Mouse (Mus musculus) spleen, adult 18-20 months (tissue): ENCODE results near the gene March9.

Experiments used
- DNase-seq, 2 experiments: peaks; one replicate each; pipeline ENCODE4 v3.0.0; 2022; ENCODE audit warnings: mixed read lengths in 2 of 2

March9 gene

DNA sequence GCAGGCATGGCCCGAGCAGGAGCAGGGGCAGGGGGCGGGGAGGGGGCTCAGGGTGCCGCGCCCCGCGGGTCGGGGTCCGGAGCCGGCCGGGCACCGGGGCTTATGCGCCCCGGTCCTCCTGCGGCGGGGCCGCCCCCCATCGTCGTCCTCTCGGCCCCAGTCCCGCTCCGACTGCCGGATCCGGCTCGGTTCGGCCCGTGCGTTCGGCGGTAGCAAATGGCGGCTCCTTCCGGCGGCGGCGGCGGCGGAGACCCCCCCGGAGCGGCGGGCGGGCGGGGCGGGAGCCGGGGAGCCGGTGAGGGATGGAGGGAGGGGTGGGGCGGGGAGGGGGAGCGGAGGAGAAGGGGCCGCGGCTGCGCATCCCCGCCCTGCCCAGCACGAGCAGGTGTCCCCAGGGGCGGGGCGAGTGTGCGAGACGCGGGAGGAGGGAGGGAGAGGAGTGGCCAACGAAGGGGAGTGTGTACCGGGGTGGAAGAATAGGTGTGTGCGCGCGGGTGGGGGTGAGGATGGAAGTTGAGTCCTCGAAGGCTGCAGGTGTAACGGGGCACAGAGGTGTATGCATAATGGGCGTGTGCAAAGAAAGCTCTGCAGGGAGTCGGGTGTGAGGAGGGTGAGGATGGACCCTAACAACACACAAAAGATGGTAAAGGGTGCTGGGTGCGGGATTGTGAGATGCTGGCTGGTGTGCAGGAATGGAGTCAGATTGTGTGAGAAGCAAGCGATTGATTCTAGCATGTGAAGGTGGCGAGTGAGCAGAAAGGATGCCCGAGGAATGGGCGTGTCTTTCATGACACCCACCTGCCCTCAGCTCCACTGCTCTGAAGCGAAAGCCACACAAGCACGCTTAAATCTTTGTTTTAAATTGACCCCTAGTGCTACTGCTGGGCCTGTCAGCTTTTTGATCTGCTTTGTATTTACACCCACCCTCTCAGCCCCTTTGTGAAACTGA is at the start of gene March9:
Gene March9 (minus strand): TSS at position 217 of the 949 bp plus-strand sequence.
- peak; percentile 76 to 77 for DNase-seq

DNA sequence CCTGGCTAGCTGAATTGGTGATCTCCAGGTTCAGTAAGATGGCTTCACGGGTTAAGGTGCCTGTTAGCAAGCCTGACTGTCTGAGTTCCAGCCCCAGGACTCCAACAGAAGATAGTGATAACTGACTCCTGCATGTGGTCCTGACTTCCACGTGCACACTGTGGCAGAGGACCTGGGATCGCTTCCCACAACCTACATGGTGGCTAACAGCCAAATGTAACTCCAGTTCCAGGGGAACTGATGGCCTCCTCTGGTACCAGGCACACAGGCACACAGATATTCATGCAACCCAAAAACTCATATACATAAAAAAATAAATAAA is 48.2 kb upstream of the March9 start:
- no peak for DNase-seq

DNA sequence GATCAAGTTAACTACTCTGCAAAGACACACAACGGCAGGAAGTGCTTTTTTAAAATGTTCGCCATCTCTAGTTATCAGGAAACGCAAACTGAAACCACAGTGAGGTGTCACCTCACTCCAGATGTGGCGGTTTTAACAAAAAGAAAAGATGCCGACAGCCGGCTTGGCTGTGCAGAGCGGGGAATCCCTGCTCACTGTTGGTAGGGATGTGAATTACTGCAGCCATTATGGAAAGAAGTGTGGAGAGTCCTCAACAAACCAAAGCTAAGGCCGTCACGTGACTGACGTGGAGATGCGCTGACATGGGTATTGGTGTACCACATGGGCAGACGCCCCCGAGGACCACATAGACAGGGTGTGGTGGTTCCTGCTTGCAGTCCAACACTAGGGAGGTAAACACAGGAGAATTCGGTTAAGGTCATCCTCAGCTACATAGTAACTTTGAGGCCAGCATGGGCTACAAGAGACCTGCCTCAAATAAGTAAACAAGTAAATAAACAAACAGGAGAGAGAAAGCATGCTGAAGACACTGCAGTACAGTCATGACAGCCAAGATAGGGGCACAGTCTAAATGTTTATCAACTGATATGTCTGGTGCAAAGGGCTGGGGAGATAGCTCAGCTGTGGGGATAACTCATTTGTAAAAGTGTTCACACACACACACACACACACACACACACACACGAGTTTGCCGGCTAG is 47.7 kb upstream of the March9 start:
- DNase-seq: no peak

DNA sequence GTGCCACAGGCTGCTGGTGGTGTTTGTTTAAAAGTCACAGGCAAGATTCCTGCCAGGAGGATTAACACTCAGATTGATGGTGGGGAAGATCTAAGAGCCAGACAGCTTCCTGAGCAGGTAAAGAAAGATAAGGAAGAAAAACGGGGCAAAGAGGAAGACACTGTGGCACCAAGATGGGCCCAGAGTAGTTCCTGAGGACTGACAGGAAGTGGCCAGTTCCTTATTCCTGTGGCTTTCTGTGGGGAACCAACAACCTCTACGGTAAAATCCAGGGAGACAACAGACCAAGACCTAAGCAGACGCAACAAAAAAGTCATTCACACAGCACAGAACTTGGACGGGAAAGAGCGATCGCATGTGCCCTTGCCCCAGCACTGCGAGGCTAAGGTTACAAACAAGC is 43.6 kb upstream of the March9 start:
- DNase-seq: no peak

DNA sequence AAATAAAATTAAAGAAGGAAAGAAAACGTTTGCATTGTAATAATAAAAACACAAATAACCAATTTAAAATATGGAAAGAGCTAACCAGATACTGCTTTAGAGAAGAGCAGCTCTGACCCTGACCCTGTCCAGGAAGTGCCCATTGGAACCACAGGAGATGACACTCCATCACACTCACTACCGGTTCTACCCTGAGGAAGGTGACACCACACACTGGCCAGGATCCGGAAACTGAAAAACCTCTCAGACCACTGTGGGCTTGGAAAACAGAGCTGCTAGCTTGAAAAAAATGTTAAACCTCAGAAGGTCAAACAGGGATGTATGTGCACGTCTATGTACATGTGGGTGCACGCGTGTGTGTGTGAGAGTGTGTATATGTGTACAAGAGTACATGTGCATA is 41.2 kb upstream of the March9 start:
- no peak for DNase-seq

DNA sequence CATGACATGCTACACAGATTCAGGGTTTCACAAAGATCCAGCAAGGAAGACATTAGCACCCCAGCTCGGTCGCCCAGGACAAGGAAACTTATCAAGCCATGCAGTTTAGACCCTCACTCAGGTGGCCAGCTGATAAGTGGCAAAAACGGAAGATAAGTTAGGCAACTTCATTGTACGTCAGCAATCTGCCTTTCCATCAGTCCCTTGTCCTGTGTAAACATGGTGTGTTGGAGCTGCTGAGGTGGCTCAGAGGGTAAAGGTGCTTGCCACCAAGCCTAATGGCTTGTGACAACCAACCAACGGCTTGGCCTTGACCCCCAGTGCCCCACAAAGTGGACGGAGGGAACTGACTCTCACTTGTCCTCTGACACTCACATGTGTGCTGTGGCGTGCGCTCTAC is 40.4 kb upstream of the March9 start:
- no peak for DNase-seq

DNA sequence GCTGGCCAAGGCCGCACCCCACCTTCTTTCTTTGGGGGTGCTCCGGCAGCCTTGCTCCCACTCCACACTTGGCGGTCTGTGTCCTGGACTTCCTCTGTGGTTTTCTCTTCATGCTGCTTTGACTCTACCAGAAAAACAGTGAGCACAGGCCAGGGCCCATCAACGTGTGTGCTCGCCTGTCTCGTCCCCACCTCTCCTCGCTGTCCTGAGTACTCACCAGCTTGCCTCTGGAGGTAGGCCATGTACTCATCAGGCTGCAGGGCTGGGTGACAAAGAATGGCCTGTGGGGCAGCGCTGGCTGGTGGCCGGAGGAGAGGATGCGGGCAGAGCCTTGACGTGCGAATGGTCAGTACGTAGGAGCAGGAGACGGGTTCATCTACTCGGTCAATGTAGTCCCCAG is 39.9 kb upstream of the March9 start:
- DNase-seq: no peak

DNA sequence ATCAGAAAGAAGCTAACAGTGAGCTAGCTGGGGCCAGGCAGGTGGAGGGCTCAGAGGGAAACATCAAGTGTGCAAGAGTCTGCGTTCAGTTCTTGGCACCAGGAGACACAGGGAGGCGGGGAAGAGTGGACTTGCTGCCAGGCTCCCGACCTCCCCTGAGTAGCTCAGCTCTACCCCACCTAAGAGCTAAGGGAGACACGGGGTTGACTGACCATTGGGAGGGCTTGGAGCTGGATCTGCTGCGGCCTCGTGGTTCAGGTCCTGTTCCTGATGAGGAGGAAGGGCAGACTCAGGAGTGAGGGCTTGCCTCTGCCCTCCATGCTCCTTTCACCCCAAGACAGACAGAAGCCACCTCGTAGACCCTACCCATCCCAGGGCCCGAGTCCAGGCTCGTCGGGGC is 39.2 kb upstream of the March9 start:
- DNase-seq: no peak

DNA sequence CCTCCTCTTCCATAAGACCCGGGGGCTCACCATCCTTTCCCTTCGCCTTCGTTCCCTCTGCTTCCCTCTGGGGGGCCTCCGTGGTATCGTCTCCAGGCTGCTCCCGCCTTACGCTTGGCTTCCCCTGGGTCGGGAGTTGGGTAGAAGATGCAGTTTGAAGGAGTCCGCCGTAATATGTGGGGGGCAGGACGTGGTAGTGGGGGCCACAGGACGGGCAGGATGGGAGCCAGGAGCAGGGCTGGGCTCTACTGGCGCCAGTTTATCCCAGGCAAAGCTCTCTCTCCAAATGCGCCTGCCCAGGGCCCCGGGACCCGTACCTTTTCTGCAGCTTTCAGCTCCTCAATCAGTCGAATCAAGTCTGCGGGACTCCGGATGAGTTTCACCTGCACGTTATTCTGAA is 38.5 kb upstream of the March9 start:
- DNase-seq: no peak

DNA sequence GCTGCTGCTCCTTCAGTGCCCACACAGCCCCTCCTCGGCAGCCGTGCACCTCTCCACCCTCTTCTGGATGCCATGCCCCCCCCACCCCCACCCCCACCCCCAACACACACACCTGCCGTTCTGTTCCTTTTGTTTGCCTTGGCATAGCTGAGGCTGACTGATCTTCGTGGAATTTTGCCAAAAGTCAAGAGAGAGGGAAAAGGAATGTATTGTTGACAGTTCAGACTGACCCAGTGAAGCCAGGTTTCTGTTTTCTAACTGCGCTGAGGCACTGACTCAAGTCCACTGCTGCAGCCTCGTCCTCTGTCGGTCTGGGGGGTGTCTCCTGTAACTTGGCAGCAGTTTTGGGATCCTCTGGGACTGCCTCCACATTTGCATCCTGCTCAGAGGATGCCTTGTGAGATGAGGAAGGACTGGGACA is 34.4 kb upstream of the March9 start:
- DNase-seq: no peak

DNA sequence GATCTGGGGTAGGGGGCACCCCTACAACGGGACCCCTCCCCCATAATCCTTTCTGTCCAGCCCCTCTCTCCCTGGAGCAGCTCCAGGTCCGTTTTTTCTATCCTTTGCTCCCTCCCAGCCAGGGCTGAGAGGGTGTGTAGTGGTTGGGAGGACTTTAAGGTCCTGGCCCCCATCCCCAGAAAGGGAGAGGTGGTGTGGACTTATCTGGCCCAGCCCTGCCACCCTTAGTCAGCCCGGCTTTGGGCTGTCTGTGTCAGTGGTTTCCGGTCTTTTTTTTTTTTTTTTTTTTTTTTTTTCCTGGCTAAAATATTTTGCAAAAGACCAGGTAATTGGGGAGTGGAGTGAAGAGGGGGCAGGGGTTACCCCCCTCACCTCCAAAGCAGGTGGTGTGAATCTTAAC is 32.8 kb upstream of the March9 start:
- DNase-seq: no peak

DNA sequence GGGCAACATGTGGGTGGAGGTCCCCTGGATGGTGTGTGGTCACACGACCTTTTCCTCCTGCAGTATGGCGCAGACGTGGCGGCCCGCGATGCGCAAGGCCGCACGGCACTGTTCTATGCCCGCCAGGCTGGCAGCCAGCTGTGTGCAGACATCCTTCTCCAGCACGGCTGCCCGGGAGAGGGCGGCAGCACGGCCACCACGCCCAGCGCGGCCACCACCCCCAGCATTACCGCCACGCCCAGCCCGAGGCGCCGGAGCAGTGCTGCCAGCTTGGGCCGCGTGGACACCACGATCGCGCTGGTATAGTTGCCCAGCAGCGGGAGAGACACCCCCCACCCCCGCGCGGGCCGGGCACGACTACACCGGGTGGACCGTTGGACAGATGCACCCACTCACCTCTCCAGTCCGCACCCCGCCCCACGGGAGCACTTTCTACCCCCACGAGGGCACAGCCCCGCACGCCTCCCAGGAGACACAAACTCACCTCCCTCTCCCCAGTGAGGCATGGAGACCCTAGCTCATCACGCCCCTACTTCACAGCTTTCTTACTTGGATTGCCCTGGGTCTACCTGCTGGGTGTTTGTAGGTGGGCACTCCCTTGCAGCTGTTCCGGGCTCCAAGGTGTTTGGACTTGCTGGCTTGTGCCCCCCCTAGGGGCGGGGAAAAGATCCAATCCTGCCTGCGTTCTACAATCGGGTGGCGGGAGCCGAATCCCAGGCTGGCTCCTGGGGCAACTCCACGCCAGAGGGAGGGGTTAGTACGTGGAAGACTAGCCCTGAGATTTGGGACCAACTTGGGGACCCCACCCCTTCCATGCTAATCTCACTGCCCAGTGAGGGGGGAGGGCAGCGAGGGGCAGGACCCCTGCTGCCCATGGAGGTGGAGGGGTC is 31.8 kb upstream of the March9 start:
- no peak for DNase-seq

DNA sequence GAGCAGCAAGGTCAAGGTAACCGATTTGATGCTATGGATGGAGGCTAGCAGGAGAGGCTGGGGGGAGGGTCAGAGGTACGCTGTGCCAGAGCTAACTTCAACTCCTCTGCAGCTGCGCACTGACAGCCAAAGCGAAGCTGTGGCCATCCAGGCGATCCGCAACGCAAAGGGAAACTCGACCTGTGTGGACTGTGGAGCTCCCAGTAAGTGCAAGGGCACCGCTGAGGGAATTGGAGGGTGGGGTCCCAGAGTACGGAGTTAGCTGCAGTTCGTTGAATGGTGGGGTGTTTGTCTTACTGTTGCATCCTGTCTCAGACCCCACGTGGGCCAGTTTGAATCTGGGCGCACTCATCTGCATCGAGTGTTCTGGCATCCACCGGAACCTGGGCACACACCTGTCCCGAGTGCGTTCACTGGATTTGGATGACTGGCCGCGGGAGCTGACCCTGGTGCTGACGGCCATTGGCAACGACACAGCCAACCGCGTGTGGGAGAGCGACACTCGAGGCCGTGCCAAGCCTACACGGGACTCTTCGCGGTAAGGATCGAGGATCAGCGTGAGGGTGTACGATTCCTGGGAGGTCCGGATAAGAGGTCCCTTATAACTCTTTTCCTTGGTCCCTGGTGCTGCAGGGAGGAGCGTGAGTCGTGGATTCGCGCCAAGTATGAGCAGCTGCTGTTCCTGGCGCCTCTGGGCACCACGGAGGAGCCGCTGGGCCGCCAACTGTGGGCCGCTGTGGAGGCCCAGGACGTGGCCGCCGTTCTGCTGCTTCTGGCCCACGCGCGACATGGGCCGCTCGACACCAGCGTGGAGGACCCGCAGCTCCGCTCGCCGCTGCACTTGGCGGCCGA is 30.8 kb upstream of the March9 start:
- DNase-seq: no peak

DNA sequence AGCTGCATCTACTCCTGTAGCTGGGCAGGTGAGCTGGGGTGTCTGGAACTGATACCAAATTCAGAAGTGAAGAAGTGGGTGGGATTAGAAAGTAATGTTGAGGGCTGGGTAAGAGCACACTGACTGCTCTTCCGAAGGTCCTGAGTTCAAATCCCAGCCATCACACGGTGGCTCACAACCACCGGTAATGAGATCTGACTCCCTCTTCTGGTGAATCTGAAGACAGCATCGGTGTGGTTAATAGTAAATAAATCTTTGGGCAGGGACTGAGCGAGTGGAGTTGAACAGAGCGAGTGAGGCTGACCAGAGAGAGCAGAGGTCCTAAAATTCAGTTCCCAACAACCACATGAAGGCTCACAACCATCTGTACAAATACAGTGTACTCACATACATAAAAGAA is 25.6 kb upstream of the March9 start:
- no peak for DNase-seq

DNA sequence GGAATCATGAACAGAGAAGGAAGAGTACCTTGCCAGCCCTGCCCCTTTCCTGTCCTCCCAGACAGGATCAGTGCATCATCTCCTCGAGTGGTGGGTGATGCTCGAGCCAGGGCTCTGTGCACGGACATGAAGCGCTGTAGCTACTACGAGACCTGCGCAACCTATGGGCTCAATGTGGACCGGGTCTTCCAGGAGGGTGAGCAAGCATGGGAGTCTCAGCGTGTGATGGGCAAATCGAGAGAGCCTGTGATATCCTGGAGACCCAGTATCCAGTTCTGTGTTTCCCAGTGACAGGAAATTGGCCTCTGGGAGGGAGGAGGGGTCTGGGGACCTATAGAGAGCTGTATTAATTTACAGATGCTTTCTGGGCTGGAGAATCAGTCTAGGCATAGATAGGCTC is 25.1 kb upstream of the March9 start:
- no peak for DNase-seq

DNA sequence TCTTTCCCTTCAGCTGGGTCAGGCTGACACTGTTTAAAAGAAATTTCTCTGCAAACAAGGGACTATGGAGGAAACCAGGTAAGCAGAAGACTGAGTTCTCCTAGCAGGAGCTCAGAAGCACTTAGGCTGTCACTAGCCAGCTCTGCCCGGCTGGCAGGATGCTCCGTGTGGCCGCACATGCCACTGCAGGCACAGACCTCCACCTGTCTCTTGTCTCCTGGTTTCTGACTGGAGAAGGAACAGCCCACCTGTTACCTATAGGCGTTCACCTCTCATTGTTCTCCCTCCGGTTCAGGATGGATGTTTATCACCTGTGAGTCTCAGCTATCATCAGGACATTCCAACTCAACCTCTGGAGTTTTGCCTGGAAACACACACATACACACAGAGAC is 23.9 kb upstream of the March9 start:
- DNase-seq: no peak

DNA sequence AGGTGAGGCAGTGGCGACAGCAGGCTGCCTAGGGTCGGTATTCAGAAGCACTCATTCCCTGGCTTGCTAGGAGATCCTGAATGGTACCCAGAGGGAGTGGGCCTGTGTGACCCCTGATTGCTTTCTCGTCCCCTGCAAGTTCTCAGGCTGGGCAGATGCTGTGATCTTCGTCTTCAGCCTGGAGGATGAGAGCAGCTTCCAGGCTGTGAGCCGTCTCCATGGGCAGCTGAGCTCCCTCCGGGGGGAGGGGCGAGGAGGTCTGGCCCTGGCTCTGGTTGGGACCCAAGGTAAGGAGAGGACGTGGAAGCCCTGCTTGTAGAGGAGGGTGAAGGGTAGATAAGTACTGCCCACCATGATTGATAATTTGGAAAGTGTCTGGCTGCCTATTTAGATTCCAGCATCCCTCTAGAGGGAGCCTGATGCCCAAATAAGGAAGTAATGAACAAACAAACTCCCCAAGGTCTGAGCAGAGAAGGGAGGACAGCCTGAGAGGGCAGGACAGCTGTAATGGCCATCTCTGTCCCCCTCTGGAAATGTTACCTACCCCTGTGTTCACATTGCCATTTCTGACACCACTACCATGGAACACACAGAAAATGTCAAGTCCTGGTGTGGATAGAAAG is 23.4 kb upstream of the March9 start:
- no peak for DNase-seq

DNA sequence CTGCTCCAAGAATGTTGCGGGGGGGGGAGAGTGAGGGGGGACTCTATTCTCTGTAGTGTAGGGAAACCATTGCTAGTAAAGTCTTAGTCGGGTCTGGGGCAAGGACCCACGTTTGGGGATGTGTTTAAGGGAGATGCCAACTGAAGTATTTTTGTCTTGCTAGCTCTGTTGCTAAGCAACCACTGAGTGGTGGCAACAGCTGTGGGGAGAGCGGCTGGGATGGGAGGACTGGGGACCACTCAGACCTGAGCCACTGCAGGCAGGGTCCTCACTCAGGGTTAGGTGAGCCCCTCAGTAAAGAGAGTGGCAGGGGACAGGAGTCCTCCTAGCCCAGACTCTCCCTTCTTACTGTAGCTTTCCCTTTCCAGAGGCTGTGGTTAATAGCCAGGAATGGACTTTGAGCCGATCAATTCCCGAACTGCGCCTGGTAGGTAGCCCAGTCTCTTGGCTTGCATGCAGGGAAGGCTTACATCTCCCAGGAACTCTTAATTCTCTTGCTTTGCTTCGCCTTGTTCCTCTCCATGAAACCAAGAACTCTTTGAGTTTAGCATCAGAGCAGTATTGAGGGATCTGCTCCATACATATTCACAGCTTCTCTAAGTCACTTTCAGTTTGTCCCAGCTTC is 22.1 kb upstream of the March9 start:
- no peak for DNase-seq

DNA sequence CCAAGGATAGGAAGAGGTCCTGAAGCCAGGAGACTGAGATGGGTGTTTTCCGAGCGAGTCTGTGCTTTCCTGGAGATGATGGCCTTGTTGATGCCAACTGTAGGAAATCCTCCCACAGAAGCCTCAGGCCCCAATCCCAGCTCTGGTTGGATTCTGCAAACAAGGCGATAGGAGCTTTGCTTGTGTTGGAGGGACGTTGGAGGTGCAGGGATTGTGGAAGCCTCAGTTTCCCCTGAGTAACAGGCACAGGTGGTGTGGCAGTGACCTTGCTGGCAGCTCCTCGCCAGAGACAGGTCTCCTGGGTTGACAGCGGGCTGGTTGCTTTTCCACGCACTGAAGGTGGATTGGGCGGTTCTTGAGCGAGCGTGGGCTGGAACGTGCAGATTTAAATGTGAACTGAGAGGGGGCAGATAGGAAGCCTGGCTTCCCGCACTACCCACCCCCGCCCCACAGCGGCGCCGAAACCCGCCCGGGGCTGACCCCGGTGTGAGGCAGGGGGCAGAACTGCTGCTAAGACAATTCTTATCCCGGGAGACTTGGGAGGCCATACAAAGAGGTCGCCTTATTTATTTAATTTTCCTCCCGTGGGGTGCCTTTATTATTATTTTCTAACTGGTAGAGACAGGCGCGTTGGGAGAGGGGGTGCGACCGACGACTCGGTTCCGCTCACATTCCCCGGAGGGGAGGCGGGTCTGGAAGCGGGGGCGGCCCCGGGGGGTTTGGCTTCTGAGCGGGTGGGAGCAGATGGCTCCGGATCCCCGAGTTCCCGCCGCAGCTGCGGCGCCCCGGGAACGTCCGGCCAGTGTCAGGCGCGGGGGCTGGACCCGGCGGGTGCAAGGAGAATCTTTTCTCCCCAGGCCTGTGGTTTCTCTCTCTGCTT is 21.2 kb upstream of the March9 start:
- DNase-seq: no peak

DNA sequence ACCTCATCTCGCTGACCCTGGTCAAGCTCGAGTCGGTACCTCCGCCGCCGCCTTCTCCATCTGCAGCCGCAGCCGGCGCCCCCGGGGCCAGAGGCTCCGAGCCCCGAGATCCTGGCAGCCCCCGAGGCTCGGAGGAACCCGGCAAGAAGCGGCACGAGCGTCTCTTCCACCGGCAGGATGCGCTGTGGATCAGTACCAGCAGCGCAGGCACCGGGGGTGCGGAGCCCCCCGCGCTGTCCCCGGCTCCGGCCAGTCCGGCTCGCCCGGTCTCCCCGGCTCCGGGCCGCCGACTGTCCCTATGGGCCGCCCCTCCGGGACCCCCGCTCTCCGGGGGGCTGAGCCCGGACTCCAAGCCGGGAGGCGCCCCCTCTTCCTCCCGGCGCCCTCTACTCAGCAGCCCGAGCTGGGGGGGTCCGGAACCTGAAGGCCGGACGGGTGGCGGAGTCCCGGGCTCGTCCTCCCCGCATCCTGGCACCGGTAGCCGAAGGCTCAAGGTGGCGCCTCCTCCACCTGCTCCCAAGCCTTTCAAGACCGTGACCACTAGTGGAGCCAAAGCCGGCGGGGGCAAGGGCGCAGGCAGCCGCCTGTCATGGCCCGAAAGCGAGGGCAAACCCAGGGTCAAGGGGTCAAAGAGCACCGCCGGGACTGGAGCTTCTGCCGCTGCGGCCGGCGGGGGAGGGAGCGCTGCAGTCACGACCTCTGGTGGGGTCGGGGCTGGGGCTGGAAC is 19.8 kb upstream of the March9 start:
- no peak for DNase-seq
